25 mouse cellular contexts compared by ENCODE assay signal in the genomic region with DNA sequence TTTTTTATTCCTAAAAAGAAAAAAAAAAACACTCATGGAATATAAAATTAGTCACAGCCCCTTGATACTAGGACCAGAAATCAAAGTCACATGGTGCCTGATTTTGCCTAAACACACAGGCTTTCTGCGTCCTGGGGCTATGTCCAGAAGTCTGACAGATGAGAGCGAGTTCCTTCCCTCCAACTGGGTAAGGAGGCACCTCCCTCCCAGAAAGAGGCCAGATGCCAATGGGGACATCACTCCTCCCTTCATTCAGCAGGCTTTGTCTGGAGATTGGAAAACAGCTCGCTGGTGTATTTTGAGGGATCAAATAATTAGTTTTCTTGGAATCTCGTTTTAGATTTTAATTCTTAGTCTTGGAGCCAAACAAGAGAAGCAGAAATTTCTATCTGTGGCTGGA.
DNase-seq lines count a peak whose midpoint lies in the region; ATAC-seq and TF ChIP-seq lines count a peak whose summit lies in the region.
"Had no signal": no experiment of that assay in that cellular context is flagged by ENCODE, and none has a peak within 500 bp of the region (broad histone marks: within the 10 kb centered on the region; RNA-seq: fewer than 3 reads in every experiment).

No protein-coding gene starts in this region.

- H3K4me3 ChIP-seq in forebrain, embryonic 15.5 days: no peak overlapping the region
- H3K4me3 ChIP-seq in forebrain, embryonic 16.5 days (replicated peaks; ENCODE audit: low read length): no peak overlapping the region
- H3K4me3 ChIP-seq in lung, embryonic 14.5 days (ENCODE audit: low read depth, low read length): no peak overlapping the region
- no peak overlapping the region for H3K4me3 ChIP-seq in hindbrain, embryonic 16.5 days (ENCODE audit: low read length)
- H3K4me3 ChIP-seq: embryonic facial prominence, embryonic 15.5 days; hindbrain, embryonic 10.5 days; hindbrain, embryonic 13.5 days had no signal

- DNase-seq in lung, embryonic 14.5 days: peak; percentile 42
- DNase-seq in lung, postnatal 14 days: no peak
- peak; percentile 92 for DNase-seq in adipocyte (ENCODE audit: low spot score)
- DNase-seq: adrenal gland, adult 8-10 months; adrenal gland, postnatal 25 days; cerebellum, adult 11-12 months; cerebellum, adult 8-10 months; cerebellum, postnatal 10 days; cerebellum, postnatal 36 days; embryo, embryonic 11 days; gastrocnemius, postnatal 25 days; kidney, adult 18-20 months had no signal

- H3K4me1 ChIP-seq in forebrain, embryonic 15.5 days: peaks cover 11% of the 10 kb centered on the region; the same call in 1 of the 2 replicates
- no peaks in the 10 kb centered on the region; the same call in 1 of the 2 replicates for H3K4me1 ChIP-seq in forebrain, embryonic 16.5 days (replicated peaks; ENCODE audit: control insufficient read depth, insufficient read depth, low read length)
- H3K4me1 ChIP-seq in lung, embryonic 14.5 days (ENCODE audit: insufficient read depth): no peaks in the 10 kb centered on the region
- no peaks in the 10 kb centered on the region for H3K4me1 ChIP-seq in hindbrain, embryonic 16.5 days (ENCODE audit: control insufficient read depth, insufficient read depth, low read depth, low read length)
- H3K4me1 ChIP-seq: embryonic facial prominence, embryonic 15.5 days; hindbrain, embryonic 10.5 days had no signal

- no peaks in the 10 kb centered on the region for H3K9me3 ChIP-seq in forebrain, embryonic 15.5 days
- no peaks in the 10 kb centered on the region for H3K9me3 ChIP-seq in forebrain, embryonic 16.5 days (ENCODE audit: control insufficient read depth, low read length)
- H3K9me3 ChIP-seq in lung, embryonic 14.5 days (ENCODE audit: low read depth, low read length): no peaks in the 10 kb centered on the region
- no peaks in the 10 kb centered on the region for H3K9me3 ChIP-seq in hindbrain, embryonic 16.5 days (ENCODE audit: control insufficient read depth, low read length)
- H3K9me3 ChIP-seq: embryonic facial prominence, embryonic 15.5 days; hindbrain, embryonic 10.5 days; hindbrain, embryonic 13.5 days had no signal

- H3K36me3 ChIP-seq in forebrain, embryonic 15.5 days: no peaks in the 10 kb centered on the region
- no peaks in the 10 kb centered on the region for H3K36me3 ChIP-seq in forebrain, embryonic 16.5 days (ENCODE audit: control insufficient read depth, insufficient read depth)
- no peaks in the 10 kb centered on the region for H3K36me3 ChIP-seq in lung, embryonic 14.5 days (ENCODE audit: insufficient read depth)
- H3K36me3 ChIP-seq in hindbrain, embryonic 16.5 days (ENCODE audit: control insufficient read depth, insufficient read depth, low read length): no peaks in the 10 kb centered on the region
- H3K36me3 ChIP-seq: embryonic facial prominence, embryonic 15.5 days; hindbrain, embryonic 10.5 days; hindbrain, embryonic 13.5 days had no signal

- no peak for TF ChIP-seq CTCF in lung, embryonic 14.5 days (IDR thresholded peaks at IDR 0.05; ENCODE audit: low read depth)

- H3K9ac ChIP-seq in forebrain, embryonic 15.5 days (replicated peaks): no peak overlapping the region
- no peak overlapping the region for H3K9ac ChIP-seq in forebrain, embryonic 16.5 days (replicated peaks; ENCODE audit: low read depth, low read length)
- H3K9ac ChIP-seq in lung, embryonic 14.5 days: no peak overlapping the region
- no peak overlapping the region for H3K9ac ChIP-seq in hindbrain, embryonic 16.5 days (ENCODE audit: low read depth, low read length)
- H3K9ac ChIP-seq: embryonic facial prominence, embryonic 15.5 days; hindbrain, embryonic 13.5 days had no signal

- 27% methylated on average over 4 of the region's 4 CpGs for WGBS in forebrain, embryonic 15.5 days
- 36% methylated on average over 4 of the region's 4 CpGs for WGBS in forebrain, embryonic 16.5 days
- WGBS in lung, embryonic 14.5 days: 30% methylated on average over 4 of the region's 4 CpGs
- WGBS in hindbrain, embryonic 16.5 days: 30% methylated on average over 4 of the region's 4 CpGs

- ATAC-seq in forebrain, embryonic 15.5 days (replicated peaks): no peak
- ATAC-seq in forebrain, embryonic 16.5 days: no peak
- no peak for ATAC-seq in lung, embryonic 14.5 days (ENCODE audit: insufficient read depth)
- no peak for ATAC-seq in cerebellum, adult (ENCODE audit: insufficient number of reproducible peaks, low FRiP score, low TSS enrichment)
- no peak for ATAC-seq in hindbrain, embryonic 16.5 days
- ATAC-seq: CD4-positive, CD25-positive, alpha-beta regulatory T cell, adult 4 months; forebrain, embryonic 14.5 days; hindbrain, postnatal 0 days; inflammation-experienced regulatory T-cells, adult 6 months; intestine, embryonic 16.5 days had no signal

- no peaks in the 10 kb centered on the region for H3K27me3 ChIP-seq in forebrain, embryonic 15.5 days
- H3K27me3 ChIP-seq in forebrain, embryonic 16.5 days (replicated peaks; ENCODE audit: control insufficient read depth, insufficient read depth, low read length): no peaks in the 10 kb centered on the region
- H3K27me3 ChIP-seq in lung, embryonic 14.5 days (ENCODE audit: insufficient read depth, low read length): no peaks in the 10 kb centered on the region
- H3K27me3 ChIP-seq in hindbrain, embryonic 16.5 days (replicated peaks; ENCODE audit: control insufficient read depth, insufficient read depth, low read length): no peaks in the 10 kb centered on the region; the same call in 1 of the 2 replicates

- no peak overlapping the region for H3K4me2 ChIP-seq in forebrain, embryonic 15.5 days (replicated peaks)
- no peak overlapping the region for H3K4me2 ChIP-seq in forebrain, embryonic 16.5 days (ENCODE audit: low read length)
- H3K4me2 ChIP-seq in lung, embryonic 14.5 days: no peak overlapping the region
- no peak overlapping the region for H3K4me2 ChIP-seq in hindbrain, embryonic 16.5 days (ENCODE audit: low read length)
- H3K4me2 ChIP-seq: embryonic facial prominence, embryonic 15.5 days; heart, embryonic 11.5 days; hindbrain, embryonic 13.5 days had no signal

- H3K27ac ChIP-seq in forebrain, embryonic 15.5 days (replicated peaks): peak overlapping the region; percentile 48
- no peak overlapping the region; the same call in 1 of the 2 replicates for H3K27ac ChIP-seq in forebrain, embryonic 16.5 days (ENCODE audit: low read length)
- H3K27ac ChIP-seq in lung, embryonic 14.5 days (ENCODE audit: low read depth): peak overlapping the region; percentile 24; the same call in 1 of the 2 replicates
- H3K27ac ChIP-seq in hindbrain, embryonic 16.5 days (ENCODE audit: low read depth, low read length): no peak overlapping the region
- H3K27ac ChIP-seq: embryonic facial prominence, embryonic 15.5 days; hindbrain, embryonic 10.5 days; hindbrain, embryonic 13.5 days; hindbrain, postnatal 0 days had no signal

Comparison
In these comparisons a context has a peak if more than half of its experiments do, and no peak if none do; other contexts are left out.
1. H3K27ac ChIP-seq: peak in forebrain, embryonic 15.5 days (single experiment) and lung, embryonic 14.5 days (single experiment); none in forebrain, embryonic 16.5 days (single experiment) and hindbrain, embryonic 16.5 days (single experiment).